Mouse (Mus musculus) liver, embryonic 14.5 days (tissue): ENCODE data around the gene Opcml. TPM values are rescaled to one million over a fixed set of nuclear protein-coding genes. Genes with fewer than 3 reads are reported as not detected.

Experiments
- ATAC-seq: fragments of 200-750 bp; cut with Nextera tagmentation; 2 replicates; pipeline ENCODE4 v1.8.0; 2017; ENCODE audit warnings: moderate number of reproducible peaks, mild to moderate bottlenecking, moderate library complexity; ENCODE audit not compliant: insufficient read depth
- DNase-seq, 3 experiments: peaks; one replicate each; pipeline ENCODE4 v3.0.0-alpha.2; 2012 to 2013; ENCODE audit warnings: low read depth in 3 of 3, low spot score in 3 of 3
- H3K27ac ChIP-seq: fragments of 300-500 bp; sonication (generic); 2 replicates; pipeline ENCODE4 v1.5.1; 2014; ENCODE audit warnings: moderate library complexity, mild to moderate bottlenecking, control low read depth, inconsistent platforms
- H3K27me3 ChIP-seq: fragments of 300-500 bp; sonication (generic); 2 replicates; pipeline ENCODE4 v1.6.1; 2014; ENCODE audit warnings: mild to moderate bottlenecking, low read length, moderate library complexity; ENCODE audit not compliant: control insufficient read depth, insufficient read depth
- H3K36me3 ChIP-seq: fragments of 300-500 bp; sonication (generic); replicated peaks from 2 replicates; pipeline ENCODE4 v1.6.1; 2014; ENCODE audit warnings: low read depth; ENCODE audit not compliant: control insufficient read depth, insufficient read depth
- H3K4me1 ChIP-seq, 2 experiments: fragments of 200-500 bp in 1 of 2; fragments of 300-500 bp in 1 of 2; sonication (generic) in 1 of 2; replicated peaks; 2 replicates each; pipeline ENCODE4 v1.6.1; 2012 to 2014; ENCODE audit warnings: antibody characterized with exemption in 1 of 2, inconsistent platforms in 1 of 2, low read length in 1 of 2; ENCODE audit not compliant: control insufficient read depth in 2 of 2, insufficient read depth in 2 of 2
- H3K4me2 ChIP-seq: fragments of 300-500 bp; sonication (generic); 2 replicates; pipeline ENCODE4 v1.6.1; 2014; ENCODE audit warnings: low read depth, mild to moderate bottlenecking, control low read depth, moderate library complexity
- H3K4me3 ChIP-seq, 2 experiments: fragments of 200-500 bp in 1 of 2; fragments of 300-500 bp in 1 of 2; sonication (generic) in 1 of 2; 2 replicates each; pipeline ENCODE4 v1.5.1; 2012 to 2014; ENCODE audit warnings: low read depth in 2 of 2, low read length in 2 of 2, mild to moderate bottlenecking in 2 of 2, control low read depth in 1 of 2, inconsistent platforms in 1 of 2, moderate library complexity in 1 of 2; ENCODE audit not compliant: insufficient read depth in 1 of 2
- H3K9ac ChIP-seq: fragments of 300-500 bp; sonication (generic); replicated peaks from 2 replicates; pipeline ENCODE4 v1.6.1; 2014; ENCODE audit warnings: mild to moderate bottlenecking, control low read depth, moderate library complexity
- H3K9me3 ChIP-seq: fragments of 300-500 bp; sonication (generic); 2 replicates; pipeline ENCODE4 v1.6.1; 2016; ENCODE audit warnings: low read length, mixed read lengths; ENCODE audit not compliant: control insufficient read depth
- CTCF ChIP-seq: IDR thresholded peaks from 2 replicates; pipeline ENCODE4 v1.5.1; 2016; ENCODE audit warnings: antibody characterized with exemption, low read depth, control low read depth
- EP300 ChIP-seq: IDR thresholded peaks from 2 replicates; pipeline ENCODE4 v1.6.1; 2016; ENCODE audit warnings: antibody characterized with exemption, low read depth
- WGBS: fragments of 180-500 bp; shearing (Covaris S2); extraction: QIAGEN DNeasy Blood & Tissue Kit; methylation state at CpG from one replicate; pipeline ENCODE4 v1.1.7; 2014; ENCODE audit not compliant: insufficient replicate concordance; 5-methylcytosine and 5-hydroxymethylcytosine counted together
- polyA plus RNA-seq, 2 experiments: library from polyadenylated mRNA; depleted of rRNA in 1 of 2; stranded (reverse) in 1 of 2; unstranded in 1 of 2; fragments of >200 nt; fragmentation: Nextera tagmentation in 1 of 2; extraction: Ambion mirVana in 1 of 2; gene quantifications; 2 replicates each; pipeline versions ENCODE4 v1.2.1 to v1.2.3; 2012 to 2014

The Opcml gene
- polyA plus RNA-seq, 2 experiments, result 0.03 TPM; not detected in 1

DNA sequence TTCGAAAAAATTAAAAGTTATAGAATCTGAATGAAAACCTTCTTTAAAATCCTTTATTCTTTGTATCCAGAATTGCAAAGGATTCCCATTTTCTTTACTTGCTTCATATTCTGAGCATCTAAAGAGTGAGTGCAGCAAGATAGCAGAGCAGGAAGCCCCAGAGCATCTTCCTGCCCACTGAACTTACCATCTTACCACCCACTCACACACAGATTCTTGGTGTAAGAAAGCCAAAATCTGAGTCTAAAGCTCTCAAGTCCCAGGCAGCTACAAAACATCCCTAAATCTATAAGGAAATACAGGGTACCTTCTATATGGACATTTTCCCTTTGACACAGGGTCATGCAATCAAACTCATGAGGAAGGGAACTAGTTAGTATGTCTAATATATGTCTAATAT lies 973.6 kb downstream of the Opcml start:
- no peak overlapping the region for H3K9ac ChIP-seq
- H3K4me3 ChIP-seq, result no peak overlapping the region
- no peaks in the 10 kb centered on the region for H3K27me3 ChIP-seq
- no peak overlapping the region for H3K27ac ChIP-seq
- 55% methylated on average over 1 of the region's 1 CpGs for WGBS
- no peaks in the 10 kb centered on the region for H3K9me3 ChIP-seq
- no peak for ATAC-seq
- no peak for DNase-seq
- no peak for TF ChIP-seq CTCF
- TF ChIP-seq EP300, result no peak
- H3K36me3 ChIP-seq, result no peaks in the 10 kb centered on the region
- no peaks in the 10 kb centered on the region for H3K4me1 ChIP-seq
- H3K4me2 ChIP-seq, result no peak overlapping the region

DNA sequence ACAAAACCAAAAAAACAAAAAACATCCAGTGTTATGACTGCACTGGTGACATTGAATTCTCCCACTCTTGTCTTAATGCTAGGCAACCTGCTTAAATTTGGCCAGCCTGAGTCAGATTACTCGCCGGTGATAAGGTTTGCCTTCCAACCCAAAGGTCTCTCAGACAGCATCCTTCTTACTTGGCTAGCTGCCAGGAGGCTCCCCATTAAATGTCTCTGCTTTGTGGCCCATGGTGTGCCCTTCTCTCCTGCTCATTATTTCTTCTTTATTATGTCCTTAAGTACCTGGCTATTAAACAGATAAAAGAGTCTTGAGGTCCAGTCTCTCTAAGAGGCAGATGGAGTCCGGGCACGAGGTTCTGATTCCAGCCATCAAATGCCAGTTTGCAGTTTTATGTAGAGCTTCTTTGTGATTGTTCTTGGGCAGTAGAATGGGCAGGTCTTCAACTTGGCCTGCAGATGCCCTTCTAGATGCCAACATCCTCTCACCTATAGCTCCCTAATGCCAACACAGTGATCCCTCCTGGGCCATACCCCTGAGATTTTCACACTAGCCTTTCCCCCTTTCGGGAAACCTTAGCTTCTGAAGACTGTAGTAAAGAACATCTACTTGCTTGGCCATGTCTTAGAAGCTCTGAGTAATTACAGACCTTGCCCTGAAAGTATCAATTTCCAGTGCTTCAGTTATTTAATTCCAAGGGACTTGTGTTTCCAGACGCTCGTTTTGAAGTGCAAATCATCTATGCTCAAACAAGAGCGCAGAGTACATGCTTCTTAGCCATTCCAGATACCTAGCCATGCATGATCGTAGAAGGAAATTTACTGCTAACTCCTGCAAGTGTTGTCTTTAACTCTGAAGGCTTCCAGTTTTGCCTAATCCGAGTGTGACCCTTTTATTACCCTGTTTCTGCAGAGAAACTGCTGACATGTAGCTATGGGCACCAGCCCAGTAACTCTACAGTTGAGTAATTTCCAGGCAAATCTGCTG lies 986.2 kb downstream of the Opcml start:
- 61% methylated on average over 10 of the region's 10 CpGs for WGBS
- no peak overlapping the region for H3K9ac ChIP-seq
- H3K4me3 ChIP-seq, result no peak overlapping the region
- H3K4me2 ChIP-seq, result no peak overlapping the region
- TF ChIP-seq EP300 (no peak), CTCF (no peak)
- no peaks in the 10 kb centered on the region for H3K27me3 ChIP-seq
- H3K4me1 ChIP-seq, result no peaks in the 10 kb centered on the region
- H3K36me3 ChIP-seq, result no peaks in the 10 kb centered on the region
- DNase-seq (no peak), ATAC-seq (no peak)
- no peaks in the 10 kb centered on the region for H3K9me3 ChIP-seq
- H3K27ac ChIP-seq, result no peak overlapping the region

DNA sequence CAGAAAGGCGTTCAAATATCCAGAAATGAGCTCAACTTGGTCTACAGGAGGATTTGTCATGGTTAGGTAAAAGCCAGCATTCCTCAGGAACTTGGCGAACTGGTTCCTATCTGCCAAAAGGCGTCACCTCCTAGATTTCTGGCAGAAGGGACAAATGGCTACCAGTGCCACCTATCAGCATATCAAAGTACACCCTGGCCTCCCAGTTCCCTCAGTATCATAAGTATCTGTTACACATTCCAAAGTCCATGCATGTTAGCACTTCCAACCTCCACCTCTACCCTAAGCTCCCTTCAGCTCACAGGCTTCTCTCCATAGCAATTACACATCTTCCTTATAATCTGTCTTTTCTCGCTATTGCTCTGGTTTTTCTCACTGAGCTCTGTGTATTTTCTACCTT lies 993.3 kb downstream of the Opcml start:
- no peak for DNase-seq
- no peak overlapping the region for H3K4me3 ChIP-seq
- H3K9ac ChIP-seq, result no peak overlapping the region
- ATAC-seq, result no peak
- H3K4me2 ChIP-seq, result no peak overlapping the region
- H3K36me3 ChIP-seq, result no peaks in the 10 kb centered on the region
- H3K9me3 ChIP-seq, result no peaks in the 10 kb centered on the region
- 33% methylated on average over 4 of the region's 4 CpGs for WGBS
- H3K4me1 ChIP-seq, result no peaks in the 10 kb centered on the region
- TF ChIP-seq EP300 (no peak), CTCF (no peak)
- H3K27ac ChIP-seq, result no peak overlapping the region
- H3K27me3 ChIP-seq, result no peaks in the 10 kb centered on the region

DNA sequence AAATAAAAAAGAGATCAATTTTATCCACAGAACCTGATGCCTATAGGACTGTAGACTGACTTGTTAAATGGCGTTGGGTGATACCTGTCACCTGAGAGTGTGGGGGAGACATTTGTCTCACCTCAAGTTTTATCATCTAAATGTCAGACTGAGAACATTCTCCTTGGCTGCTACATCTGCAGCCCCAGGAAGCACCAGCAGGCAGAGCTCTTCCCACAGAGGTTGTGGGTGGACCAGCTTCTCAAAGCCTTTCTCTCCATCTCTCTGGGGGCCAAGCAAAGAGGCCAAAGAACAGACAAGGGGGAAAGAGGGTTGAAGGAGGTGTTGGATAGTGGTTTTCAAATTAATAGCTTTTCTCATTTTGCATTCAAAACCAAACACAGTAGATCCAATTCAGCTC lies 998.9 kb downstream of the Opcml start:
- no peak for DNase-seq
- no peaks in the 10 kb centered on the region for H3K27me3 ChIP-seq
- no peak overlapping the region for H3K9ac ChIP-seq
- TF ChIP-seq EP300, result no peak
- no peak for TF ChIP-seq CTCF
- no peaks in the 10 kb centered on the region for H3K4me1 ChIP-seq
- no peak overlapping the region for H3K27ac ChIP-seq
- no peak for ATAC-seq
- 33% methylated on average over 1 of the region's 1 CpGs for WGBS
- H3K4me2 ChIP-seq, result no peak overlapping the region
- no peak overlapping the region for H3K4me3 ChIP-seq
- H3K36me3 ChIP-seq, result no peaks in the 10 kb centered on the region
- no peaks in the 10 kb centered on the region for H3K9me3 ChIP-seq

DNA sequence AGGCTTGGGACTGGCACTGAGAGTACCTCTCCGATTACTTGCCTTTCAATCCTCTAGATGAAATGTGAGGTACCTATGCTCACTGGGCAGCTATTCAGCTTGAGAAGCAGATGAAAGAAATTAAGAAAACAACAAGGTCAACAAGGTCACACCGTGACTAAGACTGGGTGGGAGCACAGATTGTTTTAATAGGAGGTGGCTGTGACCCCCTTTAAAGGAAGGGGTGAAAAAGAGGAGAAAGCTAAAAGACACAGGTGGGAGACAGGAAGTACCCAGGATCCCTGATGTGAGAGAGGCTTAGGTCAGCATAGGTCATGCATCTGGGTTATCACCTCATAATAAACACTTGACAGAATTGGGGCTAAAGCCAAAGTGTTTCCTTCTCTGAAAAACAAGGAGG lies 1009.5 kb downstream of the Opcml start:
- 23% methylated on average over 2 of the region's 2 CpGs for WGBS
- H3K4me2 ChIP-seq, result no peak overlapping the region
- no peaks in the 10 kb centered on the region for H3K27me3 ChIP-seq

More for the DNA sequence above, 1009.5 kb downstream of the Opcml start:
- DNase-seq (no peak), ATAC-seq (no peak)
- TF ChIP-seq EP300, result no peak
- TF ChIP-seq CTCF, result no peak
- H3K27ac ChIP-seq, result no peak overlapping the region
- H3K9ac ChIP-seq, result no peak overlapping the region
- H3K36me3 ChIP-seq, result no peaks in the 10 kb centered on the region
- H3K9me3 ChIP-seq, result no peaks in the 10 kb centered on the region
- H3K4me1 ChIP-seq, result no peaks in the 10 kb centered on the region
- no peak overlapping the region for H3K4me3 ChIP-seq
